In genomic region chr16:20703071-20703470, GRCm38 (mm10) we compare ENCODE assay signal across 15 mouse cellular contexts. TPM values are rescaled to one million over a fixed set of nuclear protein-coding genes. Genes with fewer than 3 reads are reported as not detected.
A peak's percentile ranks its signal among the peaks of the same experiment; 100 is the strongest.
DNase-seq lines count a peak whose midpoint lies in the region; ATAC-seq lines count a peak whose summit lies in the region.
"Had no signal": no experiment of that assay in that cellular context is flagged by ENCODE, and none has a peak within 500 bp of the region (broad histone marks: within the 10 kb centered on the region; RNA-seq: fewer than 3 reads in every experiment).

No protein-coding gene starts in this region.

- peaks cover 27% of the 10 kb centered on the region for H3K4me1 ChIP-seq in hindbrain, embryonic 12.5 days
- H3K4me1 ChIP-seq in hindbrain, embryonic 16.5 days (ENCODE audit: control insufficient read depth, insufficient read depth, low read depth, low read length): peaks cover 10% of the 10 kb centered on the region

- DNase-seq in cerebellum, adult 9-10 months: peak; percentile 42
- DNase-seq in cerebellum, postnatal 4 days (ENCODE audit: low spot score in 2 of 2): no peak
- DNase-seq in right cerebral cortex, postnatal 10 days (ENCODE audit: low spot score in 2 of 2): peak; percentile 32 to 52
- DNase-seq in right cerebral cortex, postnatal 4 days: no peak
- DNase-seq in retina, embryonic 14.5 days (ENCODE audit: low spot score): no peak
- DNase-seq: right cerebral cortex, postnatal 25 days had no signal

- 92% methylated on average over 10 of the region's 10 CpGs for WGBS in hindbrain, embryonic 12.5 days
- WGBS in hindbrain, embryonic 16.5 days: 95% methylated on average over 10 of the region's 10 CpGs

- H3K27me3 ChIP-seq in hindbrain, embryonic 12.5 days: no peaks in the 10 kb centered on the region
- H3K27me3 ChIP-seq in hindbrain, embryonic 16.5 days (replicated peaks; ENCODE audit: control insufficient read depth, insufficient read depth, low read length): no peaks in the 10 kb centered on the region
- H3K27me3 ChIP-seq: embryonic facial prominence, embryonic 12.5 days; forebrain, embryonic 15.5 days; limb, embryonic 15.5 days had no signal

- no peak overlapping the region for H3K4me2 ChIP-seq in hindbrain, embryonic 12.5 days (replicated peaks)
- H3K4me2 ChIP-seq in hindbrain, embryonic 16.5 days (ENCODE audit: low read length): no peak overlapping the region
- H3K4me2 ChIP-seq: forebrain, embryonic 15.5 days had no signal

- no peaks in the 10 kb centered on the region for H3K9me3 ChIP-seq in hindbrain, embryonic 12.5 days (replicated peaks)
- H3K9me3 ChIP-seq in hindbrain, embryonic 16.5 days (ENCODE audit: control insufficient read depth, low read length): no peaks in the 10 kb centered on the region
- H3K9me3 ChIP-seq: embryonic facial prominence, embryonic 12.5 days; forebrain, embryonic 15.5 days; limb, embryonic 15.5 days had no signal

- H3K9ac ChIP-seq in hindbrain, embryonic 12.5 days: 0 out of 2 replicates have a peak overlapping the region, but pooled peaks have one; percentile 3
- H3K9ac ChIP-seq in hindbrain, embryonic 16.5 days (ENCODE audit: low read depth, low read length): no peak overlapping the region
- H3K9ac ChIP-seq: limb, embryonic 15.5 days had no signal

- peak; percentile 4; the same call in 1 of the 2 replicates for ATAC-seq in hindbrain, embryonic 12.5 days (ENCODE audit: low FRiP score)
- no peak for ATAC-seq in hindbrain, embryonic 16.5 days
- ATAC-seq in erythroid progenitor cell, adult 5-6 weeks (replicated peaks; ENCODE audit: low FRiP score, poor library complexity, severe bottlenecking): no peak
- ATAC-seq: inflammation-experienced regulatory T-cells, adult 6 months had no signal

- no peak overlapping the region for H3K4me3 ChIP-seq in hindbrain, embryonic 12.5 days
- no peak overlapping the region for H3K4me3 ChIP-seq in hindbrain, embryonic 16.5 days (ENCODE audit: low read length)
- H3K4me3 ChIP-seq: embryonic facial prominence, embryonic 12.5 days; forebrain, embryonic 15.5 days; heart, adult 2 months; limb, embryonic 15.5 days had no signal

- no peak overlapping the region for H3K27ac ChIP-seq in hindbrain, embryonic 12.5 days
- no peak overlapping the region for H3K27ac ChIP-seq in hindbrain, embryonic 16.5 days (ENCODE audit: low read depth, low read length)
- H3K27ac ChIP-seq: heart, adult 2 months had no signal

- H3K36me3 ChIP-seq in hindbrain, embryonic 12.5 days: peaks cover 53% of the 10 kb centered on the region
- H3K36me3 ChIP-seq in hindbrain, embryonic 16.5 days (ENCODE audit: control insufficient read depth, insufficient read depth, low read length): peaks cover 22% of the 10 kb centered on the region

RNA-seq across cellular contexts. Expression of gene Fam131a, which starts 10.0 kb away (rescaled TPM):
- 19.4 and 19.8 TPM in 2 replicates for polyA plus RNA-seq in hindbrain, embryonic 12.5 days (2016; fragmentation: Nextera tagmentation; extraction: Ambion mirVana)
- 49.6 and 56.7 TPM in 2 replicates for polyA plus RNA-seq in hindbrain, embryonic 16.5 days (2015; fragmentation: Nextera tagmentation; extraction: Ambion mirVana)
- not detected in 2 replicates for total RNA-seq in erythroid progenitor cell, adult 5-6 weeks (2015; ENCODE audit: low replicate concordance)
- total RNA-seq in erythroid progenitor cell, adult 5-6 weeks (2017; ENCODE audit: low replicate concordance): not detected in 2 replicates

RNA-seq across cellular contexts. Expression of gene Polr2h, which starts 14.4 kb away (rescaled TPM):
- polyA plus RNA-seq in hindbrain, embryonic 12.5 days (2016; fragmentation: Nextera tagmentation; extraction: Ambion mirVana): 68.6 and 80.7 TPM in 2 replicates
- polyA plus RNA-seq in hindbrain, embryonic 16.5 days (2015; fragmentation: Nextera tagmentation; extraction: Ambion mirVana): 87.7 and 94.6 TPM in 2 replicates
- 2.9 and 10.5 TPM in 2 replicates for total RNA-seq in erythroid progenitor cell, adult 5-6 weeks (2015; ENCODE audit: low replicate concordance)
- total RNA-seq in erythroid progenitor cell, adult 5-6 weeks (2017; ENCODE audit: low replicate concordance): 5.8 and 11.2 TPM in 2 replicates

RNA-seq across cellular contexts. Expression of gene Clcn2, which starts 14.5 kb away (rescaled TPM):
- polyA plus RNA-seq in hindbrain, embryonic 12.5 days (2016; fragmentation: Nextera tagmentation; extraction: Ambion mirVana): 40.0 and 40.5 TPM in 2 replicates
- polyA plus RNA-seq in hindbrain, embryonic 16.5 days (2015; fragmentation: Nextera tagmentation; extraction: Ambion mirVana): 24.9 and 26.8 TPM in 2 replicates
- 11.5 and 21.0 TPM in 2 replicates for total RNA-seq in erythroid progenitor cell, adult 5-6 weeks (2015; ENCODE audit: low replicate concordance)
- 9.9 and 10.7 TPM in 2 replicates for total RNA-seq in erythroid progenitor cell, adult 5-6 weeks (2017; ENCODE audit: low replicate concordance)

RNA-seq across cellular contexts. Expression of gene Chrd, which starts 29.9 kb away (rescaled TPM):
- polyA plus RNA-seq in hindbrain, embryonic 12.5 days (2016; fragmentation: Nextera tagmentation; extraction: Ambion mirVana): 6.0 and 6.4 TPM in 2 replicates
- polyA plus RNA-seq in hindbrain, embryonic 16.5 days (2015; fragmentation: Nextera tagmentation; extraction: Ambion mirVana): 7.3 and 7.5 TPM in 2 replicates
- not detected in 2 replicates for total RNA-seq in erythroid progenitor cell, adult 5-6 weeks (2015; ENCODE audit: low replicate concordance)
- not detected in 2 replicates for total RNA-seq in erythroid progenitor cell, adult 5-6 weeks (2017; ENCODE audit: low replicate concordance)
- total RNA-seq: megakaryocyte-erythroid progenitor cell, adult 5-6 weeks had no signal
- polyA plus RNA-seq: inflammation-experienced regulatory T-cells, adult 6 months had no signal

RNA-seq across cellular contexts. Expression of gene Thpo, which starts 31.2 kb away (rescaled TPM):
- 0.96 and 0.98 TPM in 2 replicates for polyA plus RNA-seq in hindbrain, embryonic 12.5 days (2016; fragmentation: Nextera tagmentation; extraction: Ambion mirVana)
- polyA plus RNA-seq in hindbrain, embryonic 16.5 days (2015; fragmentation: Nextera tagmentation; extraction: Ambion mirVana): 0.93 and 1.4 TPM in 2 replicates
- total RNA-seq in erythroid progenitor cell, adult 5-6 weeks (2015; ENCODE audit: low replicate concordance): not detected in 2 replicates
- total RNA-seq in erythroid progenitor cell, adult 5-6 weeks (2017; ENCODE audit: low replicate concordance): not detected in 2 replicates
- total RNA-seq: megakaryocyte-erythroid progenitor cell, adult 5-6 weeks had no signal
- polyA plus RNA-seq: inflammation-experienced regulatory T-cells, adult 6 months had no signal

Comparison
In these comparisons a context has a peak if more than half of its experiments do, and no peak if none do; other contexts are left out.
1. DNase-seq: peak in cerebellum, adult 9-10 months (single experiment) and right cerebral cortex, postnatal 10 days (2 of 2); none in cerebellum, postnatal 4 days (0 of 2), right cerebral cortex, postnatal 4 days (single experiment) and retina, embryonic 14.5 days (single experiment).